Mouse (Mus musculus) intestine, embryonic 14.5 days (tissue): ENCODE measurements at regions not wholly inside any gene's neighbourhood (a gene's known extent, or its start where the extent isn't known, plus 50 kb on each side); places are given as distances from the start of the nearest gene placed in this dataset.

ENCODE experiments used
- ATAC-seq: fragments of 200-750 bp; cut with Nextera tagmentation; replicated peaks from 2 replicates; pipeline ENCODE4 v1.8.0; 2017; ENCODE audit warnings: low read depth, moderate number of reproducible peaks, moderate TSS enrichment, moderate library complexity; ENCODE audit not compliant: low FRiP score, low TSS enrichment
- DNase-seq: peaks from one replicate; pipeline ENCODE4 v3.0.0-alpha.2; 2018; ENCODE audit warnings: low spot score
- H3K27ac ChIP-seq: fragments of 300-500 bp; sonication (generic); 2 replicates; pipeline ENCODE4 v1.5.1; 2014; ENCODE audit warnings: low read depth, mild to moderate bottlenecking, control low read depth
- H3K27me3 ChIP-seq: fragments of 300-500 bp; sonication (generic); replicated peaks from 2 replicates; pipeline ENCODE4 v1.6.1; 2014; ENCODE audit warnings: low read length, control low read depth; ENCODE audit not compliant: control insufficient read depth, insufficient read depth
- H3K36me3 ChIP-seq: fragments of 300-500 bp; sonication (generic); 2 replicates; pipeline ENCODE4 v1.6.1; 2014; ENCODE audit warnings: low read length, control low read depth; ENCODE audit not compliant: control insufficient read depth, insufficient read depth
- H3K4me1 ChIP-seq: fragments of 300-500 bp; sonication (generic); replicated peaks from 2 replicates; pipeline ENCODE4 v1.6.1; 2014; ENCODE audit warnings: low read length, control low read depth, mixed read lengths; ENCODE audit not compliant: control insufficient read depth, insufficient read depth
- H3K4me2 ChIP-seq: fragments of 300-500 bp; sonication (generic); 2 replicates; pipeline ENCODE4 v1.6.1; 2014; ENCODE audit warnings: low read length
- H3K4me3 ChIP-seq: fragments of 300-500 bp; sonication (generic); 2 replicates; pipeline ENCODE4 v1.5.1; 2014; ENCODE audit warnings: low read depth, low read length, control low read depth, mixed read lengths
- H3K9ac ChIP-seq: fragments of 300-500 bp; sonication (generic); 2 replicates; pipeline ENCODE4 v1.6.1; 2014; ENCODE audit warnings: mild to moderate bottlenecking, low read length
- H3K9me3 ChIP-seq: fragments of 300-500 bp; sonication (generic); 2 replicates; pipeline ENCODE4 v1.6.1; 2016; ENCODE audit warnings: low read length, control low read depth; ENCODE audit not compliant: control insufficient read depth
- WGBS: fragments of 180-500 bp; shearing (Covaris S2); extraction: QIAGEN DNeasy Blood & Tissue Kit; methylation state at CpG from one replicate; pipeline ENCODE4 v1.1.7; 2014; 5-methylcytosine and 5-hydroxymethylcytosine counted together

- Histone ChIP-seq H3K27me3 (no peaks in the 10 kb centered on the region), H3K4me3 (no peak overlapping the region), H3K4me2 (no peak overlapping the region), H3K9me3 (no peaks in the 10 kb centered on the region), H3K36me3 (no peaks in the 10 kb centered on the region), H3K4me1 (no peaks in the 10 kb centered on the region), H3K9ac (no peak overlapping the region), H3K27ac (no peak overlapping the region)
- no peak for DNase-seq
- WGBS = 79% methylated on average over 5 of the region's 5 CpGs
- no peak for ATAC-seq
Observed at GRCm38 (mm10) chr8:76384282-76384637, 515.0 kb upstream of the Nr3c2 start.

GRCm38 (mm10) chr8:76392004-76392403, 507.2 kb upstream of the Nr3c2 start:
- no peaks in the 10 kb centered on the region for H3K27me3 ChIP-seq
- no peak overlapping the region for H3K4me3 ChIP-seq
- no peaks in the 10 kb centered on the region for H3K36me3 ChIP-seq
- 84% methylated on average over 2 of the region's 2 CpGs for WGBS
- no peak overlapping the region for H3K9ac ChIP-seq
- H3K9me3 ChIP-seq = no peaks in the 10 kb centered on the region
- H3K4me1 ChIP-seq = no peaks in the 10 kb centered on the region
- no peak overlapping the region for H3K27ac ChIP-seq
- H3K4me2 ChIP-seq = no peak overlapping the region
- no peak for ATAC-seq
- DNase-seq = no peak

- H3K4me2 ChIP-seq = no peak overlapping the region
- H3K9ac ChIP-seq = no peak overlapping the region
- H3K9me3 ChIP-seq = no peaks in the 10 kb centered on the region
- no peak overlapping the region for H3K4me3 ChIP-seq
- ATAC-seq (no peak), DNase-seq (no peak)
- no peaks in the 10 kb centered on the region for H3K4me1 ChIP-seq
- H3K27me3 ChIP-seq = no peaks in the 10 kb centered on the region
- no peaks in the 10 kb centered on the region for H3K36me3 ChIP-seq
- WGBS = 95% methylated on average over 1 of the region's 1 CpGs
- H3K27ac ChIP-seq = no peak overlapping the region
Observed at GRCm38 (mm10) chr8:76422459-76422858, 476.8 kb upstream of the Nr3c2 start.

- no peaks in the 10 kb centered on the region for H3K9me3 ChIP-seq
- H3K36me3 ChIP-seq = no peaks in the 10 kb centered on the region
- no peak overlapping the region for H3K27ac ChIP-seq
- no peak overlapping the region for H3K9ac ChIP-seq
- H3K27me3 ChIP-seq = no peaks in the 10 kb centered on the region
- DNase-seq (no peak), ATAC-seq (no peak)
- H3K4me2 ChIP-seq = no peak overlapping the region
- no peaks in the 10 kb centered on the region for H3K4me1 ChIP-seq
- 87% methylated on average over 7 of the region's 7 CpGs for WGBS
- no peak overlapping the region for H3K4me3 ChIP-seq
Observed at GRCm38 (mm10) chr8:76422861-76423532, 476.2 kb upstream of the Nr3c2 start.

GRCm38 (mm10) chr8:76429818-76430217, 469.4 kb upstream of the Nr3c2 start:
- Histone ChIP-seq H3K9me3 (no peaks in the 10 kb centered on the region), H3K4me2 (no peak overlapping the region), H3K27me3 (no peaks in the 10 kb centered on the region), H3K4me1 (no peaks in the 10 kb centered on the region), H3K9ac (no peak overlapping the region), H3K36me3 (no peaks in the 10 kb centered on the region), H3K27ac (no peak overlapping the region), H3K4me3 (no peak overlapping the region)
- no peak for DNase-seq
- 82% methylated on average over 3 of the region's 3 CpGs for WGBS
- ATAC-seq = no peak

- ATAC-seq = no peak
- H3K9me3 ChIP-seq = no peaks in the 10 kb centered on the region
Observed at GRCm38 (mm10) chr8:76432813-76433212, 466.4 kb upstream of the Nr3c2 start.

GRCm38 (mm10) chr8:76437951-76438350, 461.3 kb upstream of the Nr3c2 start:
- no peak for DNase-seq
- no peak overlapping the region for H3K27ac ChIP-seq
- no peak for ATAC-seq
- H3K27me3 ChIP-seq = no peaks in the 10 kb centered on the region
- no peak overlapping the region for H3K4me3 ChIP-seq
- no peak overlapping the region for H3K4me2 ChIP-seq
- 82% methylated on average over 3 of the region's 3 CpGs for WGBS
- no peak overlapping the region for H3K9ac ChIP-seq
- H3K36me3 ChIP-seq = no peaks in the 10 kb centered on the region
- H3K9me3 ChIP-seq = no peaks in the 10 kb centered on the region
- no peaks in the 10 kb centered on the region for H3K4me1 ChIP-seq

More at GRCm38 (mm10) chr8:76432813-76433212, 466.4 kb upstream of the Nr3c2 start:
- no peaks in the 10 kb centered on the region for H3K27me3 ChIP-seq
- no peaks in the 10 kb centered on the region for H3K36me3 ChIP-seq
- no peak for DNase-seq
- H3K4me2 ChIP-seq = no peak overlapping the region
- H3K9ac ChIP-seq = no peak overlapping the region
- no peak overlapping the region for H3K27ac ChIP-seq
- H3K4me3 ChIP-seq = no peak overlapping the region
- no peaks in the 10 kb centered on the region for H3K4me1 ChIP-seq

- ATAC-seq (no peak), DNase-seq (no peak)
- Histone ChIP-seq H3K27me3 (no peaks in the 10 kb centered on the region), H3K9ac (no peak overlapping the region), H3K27ac (no peak overlapping the region), H3K4me2 (no peak overlapping the region), H3K9me3 (no peaks in the 10 kb centered on the region), H3K36me3 (no peaks in the 10 kb centered on the region), H3K4me1 (no peaks in the 10 kb centered on the region), H3K4me3 (no peak overlapping the region)
- 70% methylated on average over 5 of the region's 5 CpGs for WGBS
Observed at GRCm38 (mm10) chr8:76474464-76475208, 424.6 kb upstream of the Nr3c2 start.

- Histone ChIP-seq H3K4me3 (no peak overlapping the region), H3K36me3 (no peaks in the 10 kb centered on the region), H3K4me2 (no peak overlapping the region), H3K4me1 (no peaks in the 10 kb centered on the region), H3K9me3 (no peaks in the 10 kb centered on the region), H3K9ac (no peak overlapping the region), H3K27me3 (no peaks in the 10 kb centered on the region), H3K27ac (no peak overlapping the region)
- WGBS = 79% methylated on average over 4 of the region's 4 CpGs
- ATAC-seq (no peak), DNase-seq (no peak)
Observed at GRCm38 (mm10) chr8:76478966-76479365, 420.3 kb upstream of the Nr3c2 start.
